Mouse (Mus musculus): ENCODE measurements around the gene Nmrk2. TPM values are rescaled to one million over a fixed set of nuclear protein-coding genes. Genes with fewer than 3 reads are reported as not detected.

The Nmrk2 gene
- polyA plus RNA-seq, 2 experiments: not detected

- Histone ChIP-seq H3K4me2 (ENCODE audit: low read depth) (no peak overlapping the region), H3K27ac (no peak overlapping the region), H3K9ac (replicated peaks) (no peak overlapping the region), H3K36me3 (replicated peaks; ENCODE audit: control insufficient read depth, insufficient read depth, low read depth) (peaks cover 60% of the 10 kb centered on the region), H3K4me1 (replicated peaks; ENCODE audit: control insufficient read depth in 2 of 2, insufficient read depth in 2 of 2, low read length in 1 of 2) (peaks cover 2 to 9% of the 10 kb centered on the region in 2 experiments), H3K27me3 (ENCODE audit: control insufficient read depth, insufficient read depth, low read length) (no peaks in the 10 kb centered on the region), H3K9me3 (ENCODE audit: control insufficient read depth, low read length) (no peaks in the 10 kb centered on the region), H3K4me3 (ENCODE audit: insufficient read depth in 1 of 2, low read depth in 2 of 2, low read length in 2 of 2) (no peak overlapping the region)
- DNase-seq (ENCODE audit: low read depth in 3 of 3, low spot score in 3 of 3) (no peak), ATAC-seq (ENCODE audit: insufficient read depth) (no peak)
- TF ChIP-seq CTCF (IDR thresholded peaks at IDR 0.05; ENCODE audit: low read depth) (no peak), EP300 (IDR thresholded peaks at IDR 0.05; ENCODE audit: low read depth) (no peak)
- 87% methylated on average over 13 of the region's 13 CpGs for WGBS (ENCODE audit: insufficient replicate concordance)
These were observed 20.9 kb downstream of the Nmrk2 start for GRCm38 (mm10) chr10:81180946-81181345.

GRCm38 (mm10) chr10:81179451-81180342, 22.2 kb downstream of the Nmrk2 start:
- H3K27ac ChIP-seq: no peak overlapping the region
- H3K36me3 ChIP-seq (replicated peaks; ENCODE audit: control insufficient read depth, insufficient read depth, low read depth): peaks cover 58% of the 10 kb centered on the region
- H3K4me2 ChIP-seq (ENCODE audit: low read depth): no peak overlapping the region; the same call in 1 of the 2 replicates
- peaks cover 7 to 18% of the 10 kb centered on the region in 2 experiments for H3K4me1 ChIP-seq (replicated peaks; ENCODE audit: control insufficient read depth in 2 of 2, insufficient read depth in 2 of 2, low read length in 1 of 2)
- DNase-seq (ENCODE audit: low read depth in 3 of 3, low spot score in 3 of 3) (no peak), ATAC-seq (ENCODE audit: insufficient read depth) (no peak)
- no peaks in the 10 kb centered on the region for H3K9me3 ChIP-seq (ENCODE audit: control insufficient read depth, low read length)
- TF ChIP-seq EP300 (IDR thresholded peaks at IDR 0.05; ENCODE audit: low read depth) (no peak), CTCF (IDR thresholded peaks at IDR 0.05; ENCODE audit: low read depth) (peak; percentile 48)
- H3K9ac ChIP-seq (replicated peaks): no peak overlapping the region
- WGBS (ENCODE audit: insufficient replicate concordance): 85% methylated on average over 32 of the region's 32 CpGs
- H3K27me3 ChIP-seq (ENCODE audit: control insufficient read depth, insufficient read depth, low read length): no peaks in the 10 kb centered on the region
- no peak overlapping the region for H3K4me3 ChIP-seq (ENCODE audit: insufficient read depth in 1 of 2, low read depth in 2 of 2, low read length in 2 of 2)

- H3K4me1 ChIP-seq (replicated peaks; ENCODE audit: control insufficient read depth in 2 of 2, insufficient read depth in 2 of 2, low read length in 1 of 2): peaks cover 7 to 18% of the 10 kb centered on the region in 2 experiments
- no peak overlapping the region for H3K4me3 ChIP-seq (ENCODE audit: insufficient read depth in 1 of 2, low read depth in 2 of 2, low read length in 2 of 2)
- no peak for ATAC-seq (ENCODE audit: insufficient read depth)
- no peak for TF ChIP-seq CTCF (IDR thresholded peaks at IDR 0.05; ENCODE audit: low read depth)
- no peak for TF ChIP-seq EP300 (IDR thresholded peaks at IDR 0.05; ENCODE audit: low read depth)
- H3K36me3 ChIP-seq (replicated peaks; ENCODE audit: control insufficient read depth, insufficient read depth, low read depth): peaks cover 52% of the 10 kb centered on the region
- no peak overlapping the region for H3K9ac ChIP-seq (replicated peaks)
- H3K4me2 ChIP-seq (ENCODE audit: low read depth): peak overlapping the region; percentile 89; the same call in 1 of the 2 replicates
- 90% methylated on average over 11 of the region's 11 CpGs for WGBS (ENCODE audit: insufficient replicate concordance)
- H3K27me3 ChIP-seq (ENCODE audit: control insufficient read depth, insufficient read depth, low read length): no peaks in the 10 kb centered on the region
- no peaks in the 10 kb centered on the region for H3K9me3 ChIP-seq (ENCODE audit: control insufficient read depth, low read length)
- H3K27ac ChIP-seq: no peak overlapping the region; the same call in 1 of the 2 replicates
- DNase-seq (ENCODE audit: low read depth in 3 of 3, low spot score in 3 of 3): no peak
These were observed 22.9 kb downstream of the Nmrk2 start for GRCm38 (mm10) chr10:81178927-81179326.

- H3K9me3 ChIP-seq (ENCODE audit: control insufficient read depth, low read length): no peaks in the 10 kb centered on the region
- peak overlapping the region; percentile 89 for H3K4me2 ChIP-seq (ENCODE audit: low read depth)
- no peak for TF ChIP-seq EP300 (IDR thresholded peaks at IDR 0.05; ENCODE audit: low read depth)
- TF ChIP-seq CTCF (IDR thresholded peaks at IDR 0.05; ENCODE audit: low read depth): 0 out of 2 replicates have a peak, but pooled peaks have one; percentile 6
- WGBS (ENCODE audit: insufficient replicate concordance): 49% methylated on average over 14 of the region's 14 CpGs
- H3K36me3 ChIP-seq (replicated peaks; ENCODE audit: control insufficient read depth, insufficient read depth, low read depth): peaks cover 52% of the 10 kb centered on the region
- ATAC-seq (ENCODE audit: insufficient read depth): no peak
- DNase-seq (ENCODE audit: low read depth in 3 of 3, low spot score in 3 of 3): no peak
- peak overlapping the region; percentile 82 for H3K27ac ChIP-seq
- H3K9ac ChIP-seq (replicated peaks): peak overlapping the region; percentile 98
- H3K4me1 ChIP-seq (replicated peaks; ENCODE audit: control insufficient read depth in 2 of 2, insufficient read depth in 2 of 2, low read length in 1 of 2): peaks cover 5 to 19% of the 10 kb centered on the region in 2 experiments
- no peaks in the 10 kb centered on the region for H3K27me3 ChIP-seq (ENCODE audit: control insufficient read depth, insufficient read depth, low read length)
- peak overlapping the region; percentile 94 to 95 for H3K4me3 ChIP-seq (ENCODE audit: insufficient read depth in 1 of 2, low read depth in 2 of 2, low read length in 2 of 2)
These were observed 23.7 kb downstream of the Nmrk2 start for GRCm38 (mm10) chr10:81177958-81178712.
